Mouse (Mus musculus) neural tube, embryonic 15.5 days (tissue): ENCODE results near the gene Ano6. TPM values are rescaled to one million over a fixed set of nuclear protein-coding genes. Genes with fewer than 3 reads are reported as not detected.

Experiments
- ATAC-seq: fragments of 200-750 bp; cut with Nextera tagmentation; 2 replicates; pipeline ENCODE4 v1.8.0; 2017; ENCODE audit warnings: mild to moderate bottlenecking, moderate TSS enrichment, moderate library complexity; ENCODE audit not compliant: low FRiP score
- H3K27ac ChIP-seq: fragments of 300-500 bp; sonication (generic); replicated peaks from 2 replicates; pipeline ENCODE4 v1.5.1; 2015; ENCODE audit warnings: mild to moderate bottlenecking, inconsistent platforms
- H3K27me3 ChIP-seq: fragments of 300-500 bp; sonication (generic); replicated peaks from 2 replicates; pipeline ENCODE4 v1.6.1; 2015; ENCODE audit warnings: inconsistent platforms
- H3K36me3 ChIP-seq: fragments of 300-500 bp; sonication (generic); 2 replicates; pipeline ENCODE4 v1.6.1; 2015; ENCODE audit warnings: inconsistent platforms
- H3K4me1 ChIP-seq: fragments of 300-500 bp; sonication (generic); 2 replicates; pipeline ENCODE4 v1.6.1; 2015; ENCODE audit warnings: inconsistent platforms
- H3K4me2 ChIP-seq: fragments of 300-500 bp; sonication (generic); 2 replicates; pipeline ENCODE4 v1.6.1; 2015; ENCODE audit warnings: inconsistent platforms, mild to moderate bottlenecking, moderate library complexity
- H3K4me3 ChIP-seq: fragments of 300-500 bp; sonication (generic); replicated peaks from 2 replicates; pipeline ENCODE4 v1.5.1; 2015; ENCODE audit warnings: mild to moderate bottlenecking, inconsistent platforms
- H3K9ac ChIP-seq: fragments of 300-500 bp; sonication (generic); replicated peaks from 2 replicates; pipeline ENCODE4 v1.6.1; 2015; ENCODE audit warnings: mild to moderate bottlenecking, inconsistent platforms
- H3K9me3 ChIP-seq: fragments of 300-500 bp; sonication (generic); replicated peaks from 2 replicates; pipeline ENCODE4 v1.6.1; 2016; ENCODE audit warnings: inconsistent platforms
- WGBS: fragments of 180-500 bp; shearing (Covaris S2); methylation state at CpG from one replicate; pipeline ENCODE4 v1.1.7; 2015; ENCODE audit warnings: mixed read lengths; 5-methylcytosine and 5-hydroxymethylcytosine counted together
- polyA plus RNA-seq: library from polyadenylated mRNA; unstranded; fragments of >200 nt; fragmentation: Nextera tagmentation; extraction: Ambion mirVana; gene quantifications from 2 replicates; pipeline ENCODE4 v1.2.1, GENCODE M21; 2015

Gene Ano6
- polyA plus RNA-seq, 1 experiment from 2014 or later: 27.0 TPM

- H3K4me3 ChIP-seq: no peak overlapping the region
- H3K4me1 ChIP-seq: peaks cover 35% of the 10 kb centered on the region
- H3K27ac ChIP-seq: no peak overlapping the region
- no peaks in the 10 kb centered on the region for H3K27me3 ChIP-seq
- H3K9ac ChIP-seq: no peak overlapping the region
- 65% methylated on average over 21 of the region's 21 CpGs for WGBS
- no peak for ATAC-seq
- H3K36me3 ChIP-seq: no peaks in the 10 kb centered on the region
- H3K4me2 ChIP-seq: no peak overlapping the region
- H3K9me3 ChIP-seq: no peaks in the 10 kb centered on the region
Measured at GRCm38 (mm10) chr15:95801261-95801979, 10.8 kb downstream of the Ano6 start.

GRCm38 (mm10) chr15:95802140-95802539 is 11.5 kb downstream of the Ano6 start:
- Histone ChIP-seq H3K9ac (no peak overlapping the region), H3K4me1 (peaks cover 35% of the 10 kb centered on the region), H3K27me3 (no peaks in the 10 kb centered on the region), H3K4me2 (no peak overlapping the region), H3K9me3 (no peaks in the 10 kb centered on the region), H3K36me3 (no peaks in the 10 kb centered on the region), H3K27ac (no peak overlapping the region), H3K4me3 (no peak overlapping the region)
- 71% methylated on average over 6 of the region's 6 CpGs for WGBS
- ATAC-seq: no peak

GRCm38 (mm10) chr15:95802762-95803161 is 12.1 kb downstream of the Ano6 start:
- ATAC-seq: no peak
- Histone ChIP-seq H3K4me2 (no peak overlapping the region), H3K36me3 (no peaks in the 10 kb centered on the region), H3K4me3 (no peak overlapping the region), H3K4me1 (peaks cover 35% of the 10 kb centered on the region), H3K27ac (no peak overlapping the region), H3K27me3 (no peaks in the 10 kb centered on the region), H3K9ac (no peak overlapping the region), H3K9me3 (no peaks in the 10 kb centered on the region)
- WGBS: 61% methylated on average over 2 of the region's 2 CpGs

- Histone ChIP-seq H3K4me3 (no peak overlapping the region), H3K4me2 (no peak overlapping the region), H3K27me3 (no peaks in the 10 kb centered on the region), H3K27ac (no peak overlapping the region), H3K9me3 (no peaks in the 10 kb centered on the region), H3K36me3 (no peaks in the 10 kb centered on the region), H3K4me1 (peaks cover 35% of the 10 kb centered on the region), H3K9ac (no peak overlapping the region)
- no peak for ATAC-seq
- 92% methylated on average over 3 of the region's 3 CpGs for WGBS
Measured at GRCm38 (mm10) chr15:95803484-95803883, 12.8 kb downstream of the Ano6 start.

- Histone ChIP-seq H3K27ac (no peak overlapping the region), H3K4me1 (peaks cover 35% of the 10 kb centered on the region), H3K4me3 (no peak overlapping the region), H3K27me3 (no peaks in the 10 kb centered on the region), H3K9me3 (no peaks in the 10 kb centered on the region), H3K36me3 (no peaks in the 10 kb centered on the region), H3K4me2 (no peak overlapping the region), H3K9ac (no peak overlapping the region)
- no peak for ATAC-seq
- WGBS: 32% methylated on average over 7 of the region's 7 CpGs
Measured at GRCm38 (mm10) chr15:95804255-95804654, 13.6 kb downstream of the Ano6 start.

GRCm38 (mm10) chr15:95805022-95805471 is 14.4 kb downstream of the Ano6 start:
- no peak overlapping the region for H3K9ac ChIP-seq
- no peaks in the 10 kb centered on the region for H3K27me3 ChIP-seq
- H3K4me2 ChIP-seq: no peak overlapping the region
- H3K4me3 ChIP-seq: no peak overlapping the region
- H3K4me1 ChIP-seq: peaks cover 35% of the 10 kb centered on the region
- H3K9me3 ChIP-seq: no peaks in the 10 kb centered on the region
- 62% methylated on average over 5 of the region's 5 CpGs for WGBS
- no peak overlapping the region for H3K27ac ChIP-seq
- no peak for ATAC-seq
- no peaks in the 10 kb centered on the region for H3K36me3 ChIP-seq

- Histone ChIP-seq H3K4me3 (no peak overlapping the region), H3K9me3 (no peaks in the 10 kb centered on the region), H3K4me2 (no peak overlapping the region), H3K9ac (no peak overlapping the region), H3K4me1 (peaks cover 17% of the 10 kb centered on the region), H3K36me3 (peaks cover 9% of the 10 kb centered on the region), H3K27ac (no peak overlapping the region), H3K27me3 (no peaks in the 10 kb centered on the region)
- WGBS: 79% methylated on average over 3 of the region's 3 CpGs
- no peak for ATAC-seq
Measured at GRCm38 (mm10) chr15:95807908-95808307, 17.3 kb downstream of the Ano6 start.

GRCm38 (mm10) chr15:95810357-95810761 is 19.7 kb downstream of the Ano6 start:
- no peak for ATAC-seq
- Histone ChIP-seq H3K9ac (no peak overlapping the region), H3K4me3 (no peak overlapping the region), H3K4me2 (no peak overlapping the region), H3K36me3 (peaks cover 9% of the 10 kb centered on the region), H3K27me3 (no peaks in the 10 kb centered on the region), H3K27ac (no peak overlapping the region), H3K9me3 (no peaks in the 10 kb centered on the region), H3K4me1 (peaks cover under 1% of the 10 kb centered on the region)
- WGBS: 93% methylated on average over 4 of the region's 4 CpGs

- 97% methylated on average over 8 of the region's 8 CpGs for WGBS
- H3K4me2 ChIP-seq: no peak overlapping the region
Measured at GRCm38 (mm10) chr15:95812821-95813571, 22.4 kb downstream of the Ano6 start.

GRCm38 (mm10) chr15:95817501-95817900 is 26.9 kb downstream of the Ano6 start:
- WGBS: 78% methylated on average over 3 of the region's 3 CpGs
- no peak overlapping the region for H3K4me2 ChIP-seq
- no peak overlapping the region for H3K9ac ChIP-seq
- H3K9me3 ChIP-seq: no peaks in the 10 kb centered on the region
- peaks cover 5% of the 10 kb centered on the region; the same call in 1 of the 2 replicates for H3K4me1 ChIP-seq
- no peaks in the 10 kb centered on the region for H3K27me3 ChIP-seq
- no peak overlapping the region for H3K4me3 ChIP-seq
- no peaks in the 10 kb centered on the region for H3K36me3 ChIP-seq
- H3K27ac ChIP-seq: no peak overlapping the region
- no peak for ATAC-seq

More at GRCm38 (mm10) chr15:95812821-95813571, 22.4 kb downstream of the Ano6 start:
- Histone ChIP-seq H3K4me3 (no peak overlapping the region), H3K36me3 (peaks cover 9% of the 10 kb centered on the region), H3K27me3 (no peaks in the 10 kb centered on the region), H3K27ac (no peak overlapping the region), H3K4me1 (peaks cover 5% of the 10 kb centered on the region), H3K9ac (no peak overlapping the region), H3K9me3 (no peaks in the 10 kb centered on the region)
- ATAC-seq: no peak

GRCm38 (mm10) chr15:95819249-95820035 is 28.8 kb downstream of the Ano6 start:
- Histone ChIP-seq H3K9ac (no peak overlapping the region), H3K4me1 (peaks cover 5% of the 10 kb centered on the region; the same call in 1 of the 2 replicates), H3K27me3 (no peaks in the 10 kb centered on the region), H3K36me3 (no peaks in the 10 kb centered on the region), H3K9me3 (no peaks in the 10 kb centered on the region), H3K4me2 (no peak overlapping the region), H3K4me3 (no peak overlapping the region), H3K27ac (no peak overlapping the region)
- 92% methylated on average over 9 of the region's 9 CpGs for WGBS
- ATAC-seq: no peak
